Mouse (Mus musculus): ENCODE results near the gene Yars. TPM values are rescaled to one million over a fixed set of nuclear protein-coding genes. Genes with fewer than 3 reads are reported as not detected.

Gene Yars
- polyA plus RNA-seq, 1 experiment, result not detected

DNA sequence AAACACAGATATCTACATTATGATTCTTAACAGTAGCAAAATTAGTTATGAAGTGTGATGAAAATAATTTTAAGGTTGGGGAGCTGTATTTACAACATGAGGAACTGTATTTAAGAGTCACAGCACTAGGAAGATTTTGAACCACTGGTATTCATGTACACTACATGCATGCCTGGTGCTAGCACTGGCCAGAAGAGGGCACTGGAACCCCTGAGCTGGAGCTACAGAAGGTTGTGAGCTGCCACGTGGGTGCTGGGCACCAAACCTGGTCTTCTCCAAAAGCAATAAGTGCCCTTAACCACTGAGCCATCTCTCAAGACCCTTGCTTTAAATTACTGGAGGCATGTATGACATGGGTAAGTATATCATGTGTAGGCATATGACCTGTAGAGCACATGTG, 17.0 kb upstream of the Yars start:
- Histone ChIP-seq H3K27ac (ENCODE audit: insufficient read depth, low read depth, low read length) (no peak overlapping the region), H3K4me3 (ENCODE audit: insufficient read depth, low read depth, low read length) (no peak overlapping the region), H3K4me1 (ENCODE audit: control insufficient read depth, insufficient read depth, low read length) (no peaks in the 10 kb centered on the region)
- no peak for TF ChIP-seq CTCF (IDR thresholded peaks at IDR 0.05; ENCODE audit: insufficient read depth, low read depth, low read length)
- no peak for TF ChIP-seq POLR2A (IDR thresholded peaks at IDR 0.05; ENCODE audit: insufficient read depth, low read depth, low read length)
- WGBS, result 76% methylated on average over 1 of the region's 1 CpGs

DNA sequence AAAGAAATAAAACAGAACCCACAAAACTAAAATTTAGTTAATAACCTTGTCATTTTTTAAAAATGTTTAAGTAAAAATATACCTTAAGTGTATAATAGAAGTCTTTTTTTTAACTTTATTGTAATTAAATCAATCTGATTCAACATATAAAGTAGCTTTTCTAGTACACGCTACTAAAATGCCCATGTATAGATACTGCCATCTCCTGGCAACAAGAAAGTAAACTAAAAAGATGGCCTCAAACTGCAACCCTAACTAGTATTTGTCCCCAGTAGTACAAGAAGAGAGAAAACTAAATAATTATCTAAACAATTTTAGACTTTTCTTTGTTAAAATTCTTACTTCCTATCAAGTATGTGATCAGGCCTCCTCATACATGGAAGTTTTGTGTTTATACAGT, 10.0 kb upstream of the Yars start:
- TF ChIP-seq CTCF (IDR thresholded peaks at IDR 0.05; ENCODE audit: insufficient read depth, low read depth, low read length), result no peak
- no peak for TF ChIP-seq POLR2A (IDR thresholded peaks at IDR 0.05; ENCODE audit: insufficient read depth, low read depth, low read length)
- Histone ChIP-seq H3K27ac (ENCODE audit: insufficient read depth, low read depth, low read length) (no peak overlapping the region), H3K4me3 (ENCODE audit: insufficient read depth, low read depth, low read length) (no peak overlapping the region), H3K4me1 (ENCODE audit: control insufficient read depth, insufficient read depth, low read length) (no peaks in the 10 kb centered on the region)
- WGBS, result 14% methylated on average over 1 of the region's 1 CpGs

DNA sequence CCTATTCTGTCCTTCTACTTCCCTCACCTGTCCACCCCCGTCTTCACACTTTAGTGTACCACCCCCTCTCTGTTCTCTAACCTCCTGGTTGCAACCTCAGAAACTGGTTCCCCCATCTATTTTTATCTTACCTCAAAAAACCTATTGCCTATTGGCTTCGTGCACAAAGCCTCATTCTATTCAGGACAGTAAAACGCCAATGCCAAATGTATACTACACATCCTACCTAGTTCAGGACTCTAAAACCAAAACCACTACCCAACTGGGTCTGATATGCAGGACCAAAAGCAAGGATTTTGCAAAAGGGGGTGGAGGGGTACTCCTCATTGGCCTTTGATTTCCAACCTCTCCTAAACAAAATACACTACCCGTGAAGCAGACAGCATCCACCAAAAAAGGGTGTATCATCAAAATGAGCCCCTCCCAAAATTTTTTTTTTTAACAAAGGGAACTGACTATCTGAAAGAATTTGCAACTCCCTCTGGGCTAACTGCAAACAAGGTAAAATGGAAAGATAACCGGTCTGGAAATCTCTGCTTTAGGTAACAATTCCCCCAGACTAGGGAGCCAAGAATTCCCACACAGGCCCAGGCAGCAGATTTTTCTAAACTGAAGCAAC, 1.4 kb upstream of the Yars start:
- H3K27ac ChIP-seq (ENCODE audit: insufficient read depth, low read depth, low read length), result no peak overlapping the region
- TF ChIP-seq POLR2A (IDR thresholded peaks at IDR 0.05; ENCODE audit: insufficient read depth, low read depth, low read length) (no peak), CTCF (IDR thresholded peaks at IDR 0.05; ENCODE audit: insufficient read depth, low read depth, low read length) (no peak)
- no peak overlapping the region for H3K4me3 ChIP-seq (ENCODE audit: insufficient read depth, low read depth, low read length)
- 21% methylated on average over 5 of the region's 5 CpGs for WGBS
- peaks cover 6% of the 10 kb centered on the region for H3K4me1 ChIP-seq (ENCODE audit: control insufficient read depth, insufficient read depth, low read length)

DNA sequence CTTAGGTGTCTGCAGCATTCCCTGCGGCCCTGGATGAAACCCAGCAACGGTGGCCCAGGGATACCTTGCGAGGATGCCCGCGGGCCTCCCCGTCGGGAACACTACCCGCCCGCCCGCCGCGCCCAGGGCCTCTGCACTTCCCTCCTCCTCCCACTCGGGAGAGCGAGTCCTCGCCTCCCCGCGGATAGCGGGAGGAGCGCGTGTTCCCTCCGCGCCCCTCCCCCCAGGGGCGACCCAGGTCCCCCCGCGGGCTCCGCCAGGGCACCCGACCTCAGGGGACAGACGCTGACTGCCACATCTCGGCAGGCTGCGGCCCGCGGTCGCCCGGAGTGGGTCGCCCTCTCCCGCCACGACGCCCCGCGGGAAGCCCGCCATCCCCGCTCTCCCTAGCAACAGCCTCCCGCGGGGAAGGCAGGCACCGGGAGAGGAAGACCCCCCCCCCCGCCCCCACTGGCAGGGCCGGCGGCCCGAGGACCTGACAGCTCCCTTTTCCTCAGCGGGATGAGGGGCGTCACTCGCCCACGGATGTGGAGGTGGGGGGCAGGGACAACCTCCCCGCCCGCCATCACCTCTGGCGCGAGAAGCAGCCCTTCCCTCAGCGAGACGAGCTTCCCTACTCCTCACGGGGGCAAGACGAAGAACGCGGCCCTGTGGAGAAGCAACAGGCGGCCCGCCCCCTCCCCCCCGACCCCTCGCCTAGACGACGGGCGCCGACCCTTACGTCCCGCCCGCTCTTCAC, 588 bp upstream of the Yars start:
- H3K4me1 ChIP-seq (ENCODE audit: control insufficient read depth, insufficient read depth, low read length), result peaks cover 6% of the 10 kb centered on the region
- TF ChIP-seq POLR2A (IDR thresholded peaks at IDR 0.05; ENCODE audit: insufficient read depth, low read depth, low read length) (no peak), CTCF (IDR thresholded peaks at IDR 0.05; ENCODE audit: insufficient read depth, low read depth, low read length) (no peak)
- under 1% methylated on average over 72 of the region's 74 CpGs for WGBS
- H3K4me3 ChIP-seq (ENCODE audit: insufficient read depth, low read depth, low read length), result peak overlapping the region; percentile 89
- H3K27ac ChIP-seq (ENCODE audit: insufficient read depth, low read depth, low read length), result peak overlapping the region; percentile 61

DNA sequence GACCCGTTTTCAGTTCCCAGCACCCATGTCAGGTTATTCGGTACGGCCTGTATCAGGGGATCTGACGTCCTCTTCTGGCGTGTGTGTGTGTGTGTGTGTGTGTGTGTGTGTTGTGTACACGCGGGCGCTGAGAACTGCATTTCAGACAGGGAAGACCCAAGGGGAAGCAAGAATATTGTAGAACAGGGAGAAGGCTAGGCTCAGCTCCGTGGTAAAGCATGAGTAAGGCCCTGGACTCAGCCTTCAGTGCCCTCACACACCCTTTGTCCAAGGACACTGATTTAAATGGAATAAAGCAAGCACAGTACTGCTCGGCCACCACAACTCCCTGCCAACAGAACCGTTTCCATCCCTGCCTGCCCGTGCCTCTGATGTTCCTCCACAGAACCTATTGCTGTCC, 978 bp downstream of the Yars start:
- no peak for TF ChIP-seq CTCF (IDR thresholded peaks at IDR 0.05; ENCODE audit: insufficient read depth, low read depth, low read length)
- no peak for TF ChIP-seq POLR2A (IDR thresholded peaks at IDR 0.05; ENCODE audit: insufficient read depth, low read depth, low read length)
- H3K4me1 ChIP-seq (ENCODE audit: control insufficient read depth, insufficient read depth, low read length), result peaks cover 6% of the 10 kb centered on the region
- H3K27ac ChIP-seq (ENCODE audit: insufficient read depth, low read depth, low read length), result no peak overlapping the region
- 1% methylated on average over 12 of the region's 12 CpGs for WGBS
- peak overlapping the region; percentile 77 for H3K4me3 ChIP-seq (ENCODE audit: insufficient read depth, low read depth, low read length)

DNA sequence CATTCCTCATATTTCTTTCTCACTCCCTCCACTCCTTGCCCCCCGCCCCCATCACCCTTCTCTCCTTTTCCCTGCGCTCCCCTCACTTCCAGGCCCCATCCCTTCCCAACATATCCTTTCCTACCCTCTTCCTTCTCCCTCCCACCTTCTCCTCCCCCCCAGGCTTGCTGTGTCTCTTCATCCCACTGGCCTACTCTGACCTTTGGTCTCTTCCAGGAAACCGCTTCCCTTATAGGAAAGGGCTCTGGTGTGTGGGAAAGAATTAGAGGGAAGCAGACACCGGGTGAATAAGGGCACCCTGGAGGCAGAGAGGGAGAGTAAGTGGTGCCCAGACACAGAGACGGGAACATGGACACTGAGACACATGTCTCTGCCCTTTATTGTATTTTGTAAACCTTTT, 2.1 kb downstream of the Yars start:
- Histone ChIP-seq H3K4me3 (ENCODE audit: insufficient read depth, low read depth, low read length) (no peak overlapping the region), H3K4me1 (ENCODE audit: control insufficient read depth, insufficient read depth, low read length) (peaks cover 6% of the 10 kb centered on the region), H3K27ac (ENCODE audit: insufficient read depth, low read depth, low read length) (no peak overlapping the region)
- 80% methylated on average over 5 of the region's 5 CpGs for WGBS
- no peak for TF ChIP-seq POLR2A (IDR thresholded peaks at IDR 0.05; ENCODE audit: insufficient read depth, low read depth, low read length)
- TF ChIP-seq CTCF (IDR thresholded peaks at IDR 0.05; ENCODE audit: insufficient read depth, low read depth, low read length), result no peak

DNA sequence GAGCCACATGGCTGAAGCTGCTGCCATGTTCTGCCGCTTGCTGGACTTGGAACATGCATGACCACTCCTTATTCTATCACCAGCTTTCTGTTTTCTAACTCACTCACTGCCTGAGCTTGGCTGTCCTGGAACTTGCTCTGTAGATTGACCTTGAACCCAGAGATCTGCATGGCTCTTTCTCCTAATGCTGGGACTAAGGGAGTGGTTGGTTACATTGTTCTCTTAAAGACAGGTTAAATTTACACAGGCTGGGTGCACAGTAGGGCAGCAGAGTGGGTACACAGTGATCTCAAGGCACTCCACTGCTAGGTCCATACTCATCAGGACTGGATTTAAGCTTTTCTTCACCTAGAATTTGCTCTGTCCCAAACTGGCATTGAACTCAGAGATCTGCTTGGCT, 4.7 kb downstream of the Yars start:
- Histone ChIP-seq H3K27ac (ENCODE audit: insufficient read depth, low read depth, low read length) (no peak overlapping the region), H3K4me3 (ENCODE audit: insufficient read depth, low read depth, low read length) (no peak overlapping the region), H3K4me1 (ENCODE audit: control insufficient read depth, insufficient read depth, low read length) (peaks cover 6% of the 10 kb centered on the region)
- whole genome bisulfite sequencing, result 93% methylated on average over 1 of the region's 1 CpGs
- no peak for TF ChIP-seq POLR2A (IDR thresholded peaks at IDR 0.05; ENCODE audit: insufficient read depth, low read depth, low read length)
- TF ChIP-seq CTCF (IDR thresholded peaks at IDR 0.05; ENCODE audit: insufficient read depth, low read depth, low read length), result no peak

DNA sequence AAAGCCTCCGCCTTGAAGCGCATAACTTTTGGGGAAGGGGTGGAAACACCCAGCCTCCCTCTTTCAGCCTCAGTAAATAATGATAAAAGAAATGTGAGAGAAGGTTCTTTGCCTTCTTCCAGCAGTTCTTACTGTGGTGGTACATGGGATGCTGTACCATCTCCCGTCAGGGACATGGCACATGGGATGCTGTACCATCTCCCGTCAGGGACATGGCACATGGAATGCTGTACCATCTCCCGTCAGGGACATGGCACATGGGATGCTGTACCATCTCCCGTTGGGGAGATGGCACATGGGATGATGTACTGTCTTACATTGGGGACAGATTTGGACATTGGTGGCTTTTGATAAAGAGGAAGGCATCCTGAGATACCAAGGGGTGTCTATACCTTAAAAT, 8.0 kb downstream of the Yars start:
- Histone ChIP-seq H3K27ac (ENCODE audit: insufficient read depth, low read depth, low read length) (no peak overlapping the region), H3K4me3 (ENCODE audit: insufficient read depth, low read depth, low read length) (no peak overlapping the region), H3K4me1 (ENCODE audit: control insufficient read depth, insufficient read depth, low read length) (peaks cover 4% of the 10 kb centered on the region)
- WGBS, result 95% methylated on average over 6 of the region's 6 CpGs
- no peak for TF ChIP-seq CTCF (IDR thresholded peaks at IDR 0.05; ENCODE audit: insufficient read depth, low read depth, low read length)
- TF ChIP-seq POLR2A (IDR thresholded peaks at IDR 0.05; ENCODE audit: insufficient read depth, low read depth, low read length), result no peak

DNA sequence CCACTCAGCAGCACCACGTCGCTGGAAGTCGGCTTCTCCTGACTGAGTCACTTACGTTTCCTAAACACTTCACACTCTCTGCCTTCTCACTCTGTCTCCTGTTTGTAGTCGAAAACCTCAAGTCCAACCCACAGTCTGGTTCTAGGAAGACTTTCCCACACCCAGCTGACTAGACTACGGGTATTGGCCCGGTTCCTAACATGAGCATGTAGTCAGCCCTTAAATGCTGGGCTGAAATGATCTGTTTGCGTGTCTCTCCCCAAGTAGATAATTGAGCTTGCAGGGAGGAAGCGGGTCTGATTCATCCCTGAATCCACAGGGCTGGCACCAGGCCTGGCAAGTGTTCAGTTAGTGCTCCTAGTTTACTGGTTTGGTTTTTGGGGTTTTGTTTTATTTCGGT, 15.1 kb downstream of the Yars start:
- TF ChIP-seq POLR2A (IDR thresholded peaks at IDR 0.05; ENCODE audit: insufficient read depth, low read depth, low read length) (no peak), CTCF (IDR thresholded peaks at IDR 0.05; ENCODE audit: insufficient read depth, low read depth, low read length) (no peak)

More for the DNA sequence above, 15.1 kb downstream of the Yars start:
- H3K27ac ChIP-seq (ENCODE audit: insufficient read depth, low read depth, low read length), result peak overlapping the region; percentile 78
- WGBS, result 32% methylated on average over 10 of the region's 10 CpGs
- H3K4me3 ChIP-seq (ENCODE audit: insufficient read depth, low read depth, low read length), result no peak overlapping the region
- peaks cover 7% of the 10 kb centered on the region for H3K4me1 ChIP-seq (ENCODE audit: control insufficient read depth, insufficient read depth, low read length)
